Mouse (Mus musculus) thymus, postnatal 14 days (tissue): ENCODE measurements around the gene Tprn.

ENCODE experiments used
- DNase-seq: peaks from one replicate; pipeline ENCODE4 v3.0.0; 2021

Gene Tprn

GRCm38 (mm10) chr2:25266720-25267119 lies 4.3 kb downstream of the Tprn start:
- no peak for DNase-seq

DNA sequence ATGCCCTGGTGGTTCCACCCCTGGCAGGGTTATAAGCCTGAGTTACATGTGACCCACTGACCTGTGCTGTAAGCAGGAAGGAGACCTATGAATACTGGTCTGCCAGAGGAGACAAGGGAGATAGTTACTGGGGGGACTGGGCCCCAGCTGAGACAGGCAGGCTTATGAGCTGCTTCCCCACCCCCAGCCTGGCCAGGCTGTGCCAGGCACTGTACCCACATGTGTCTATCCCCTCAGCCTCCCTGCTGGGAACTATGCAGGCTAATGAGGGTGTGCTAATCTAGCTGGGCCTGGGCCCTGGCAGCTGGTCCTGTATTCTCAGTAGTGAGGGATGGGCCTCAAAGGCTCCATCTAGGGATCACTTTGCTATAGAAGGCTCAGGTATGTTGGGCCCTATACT lies 4.8 kb downstream of the Tprn start:
- no peak for DNase-seq

GRCm38 (mm10) chr2:25267746-25268309 lies 5.4 kb downstream of the Tprn start:
- DNase-seq, result no peak

- peak; percentile 97 for DNase-seq
Observed at GRCm38 (mm10) chr2:25271827-25272511, 9.6 kb downstream of the Tprn start, which contains the start of the genes Ssna1 and Anapc2. TSS of gene Ssna1 (minus strand) at chr2:25272438. TSS of gene Anapc2 (plus strand) at chr2:25272478.

- DNase-seq, result no peak
Observed at GRCm38 (mm10) chr2:25272515-25272914, 10.1 kb downstream of the Tprn start.

DNA sequence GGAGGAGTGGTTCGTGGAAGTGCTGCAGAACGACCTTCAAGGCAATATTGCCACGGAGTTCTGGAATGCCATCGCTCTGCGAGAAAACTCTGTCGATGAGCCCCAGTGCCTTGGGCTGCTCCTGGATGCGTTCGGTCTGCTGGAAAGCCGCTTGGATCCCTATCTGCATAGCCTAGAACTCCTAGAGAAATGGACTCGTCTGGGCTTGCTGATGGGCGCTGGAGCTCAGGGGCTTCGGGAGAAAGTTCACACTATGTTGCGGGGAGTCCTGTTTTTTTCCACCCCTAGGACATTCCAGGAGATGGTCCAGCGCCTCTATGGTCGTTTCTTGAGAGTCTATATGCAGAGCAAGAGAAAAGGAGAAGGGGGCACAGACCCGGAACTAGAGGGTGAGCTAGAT lies 10.6 kb downstream of the Tprn start:
- no peak for DNase-seq

DNA sequence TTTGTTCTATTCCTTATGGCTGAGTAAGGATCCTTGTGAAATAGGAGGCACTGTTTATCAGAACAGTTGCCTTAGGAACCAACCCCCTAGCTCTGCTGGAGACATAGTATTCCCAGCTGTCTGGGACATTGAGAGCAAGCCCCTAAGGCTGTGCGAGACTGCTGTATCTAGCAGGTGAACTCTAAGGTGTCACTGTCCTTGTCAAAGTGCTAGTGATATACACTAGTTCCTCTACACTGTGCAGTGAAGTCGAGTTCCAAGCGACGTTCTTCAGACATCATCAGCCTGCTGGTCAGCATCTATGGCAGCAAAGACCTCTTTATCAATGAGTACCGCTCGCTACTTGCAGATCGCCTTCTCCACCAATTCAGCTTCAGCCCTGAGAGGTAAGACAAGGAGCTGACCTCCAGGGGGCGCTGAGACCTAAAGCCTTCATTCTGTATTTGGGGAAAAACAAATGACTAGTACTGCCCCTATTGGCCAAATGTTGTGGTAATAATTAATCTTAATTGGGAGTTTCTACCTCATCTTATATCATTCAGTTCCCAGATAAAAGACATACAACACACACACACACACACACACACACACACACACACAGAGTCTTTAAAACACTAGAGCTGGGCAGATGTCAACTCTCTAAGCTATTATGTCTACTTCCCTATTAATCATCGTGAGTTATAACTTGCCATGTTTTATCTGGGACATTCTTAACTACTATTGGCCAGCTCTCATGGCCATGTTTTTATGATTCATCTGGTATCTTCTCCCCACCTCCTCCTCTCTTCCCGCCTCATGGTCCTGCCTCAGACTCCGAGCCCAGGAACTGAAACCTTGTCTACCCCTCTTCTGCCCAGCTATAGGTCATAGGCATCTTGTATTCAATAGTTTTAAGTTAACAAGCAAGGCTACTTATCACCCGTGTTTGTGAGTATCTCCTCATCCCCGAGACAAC lies 16.8 kb downstream of the Tprn start:
- peak; percentile 76 for DNase-seq

DNA sequence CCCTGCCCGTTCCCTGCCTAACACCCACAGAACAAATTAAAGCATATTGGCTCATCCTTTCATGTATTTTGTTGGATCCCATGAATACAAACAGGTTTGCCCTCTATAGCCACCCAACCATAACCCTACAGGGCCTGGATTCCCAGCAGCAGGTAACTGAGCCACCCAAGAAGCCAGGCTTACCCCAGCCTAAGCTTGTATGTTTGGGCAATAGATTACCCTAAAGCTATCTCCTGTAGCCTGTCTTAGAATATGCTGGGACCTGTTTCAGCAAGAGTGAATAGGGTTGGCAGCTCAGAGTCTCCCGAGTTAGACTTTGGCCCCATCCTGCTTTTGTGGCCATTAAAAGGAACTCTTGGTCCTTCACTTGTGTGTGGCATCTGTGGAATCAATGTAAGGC lies 23.1 kb downstream of the Tprn start:
- no peak for DNase-seq

DNA sequence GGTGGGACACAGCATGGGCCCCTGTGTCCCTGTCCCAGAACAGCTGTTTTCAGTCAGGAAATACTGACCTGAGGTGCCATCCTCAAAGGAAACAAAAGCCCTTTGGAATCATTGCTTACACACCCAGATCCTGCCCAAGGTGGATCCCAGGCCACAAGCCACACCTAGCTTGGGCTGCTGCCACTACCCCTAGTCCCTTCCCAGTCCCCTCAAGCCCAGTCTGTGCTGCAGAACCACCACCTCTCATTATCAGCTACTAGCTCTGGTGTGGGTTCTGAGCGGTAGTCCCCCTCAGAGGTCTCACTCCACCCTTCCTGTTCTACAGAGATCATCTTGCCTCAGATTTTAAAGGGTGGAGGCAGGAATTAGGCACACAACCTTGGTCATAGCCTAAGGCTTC lies 23.9 kb downstream of the Tprn start:
- DNase-seq, result no peak

GRCm38 (mm10) chr2:25286837-25287636 lies 24.6 kb downstream of the Tprn start:
- no peak for DNase-seq

DNA sequence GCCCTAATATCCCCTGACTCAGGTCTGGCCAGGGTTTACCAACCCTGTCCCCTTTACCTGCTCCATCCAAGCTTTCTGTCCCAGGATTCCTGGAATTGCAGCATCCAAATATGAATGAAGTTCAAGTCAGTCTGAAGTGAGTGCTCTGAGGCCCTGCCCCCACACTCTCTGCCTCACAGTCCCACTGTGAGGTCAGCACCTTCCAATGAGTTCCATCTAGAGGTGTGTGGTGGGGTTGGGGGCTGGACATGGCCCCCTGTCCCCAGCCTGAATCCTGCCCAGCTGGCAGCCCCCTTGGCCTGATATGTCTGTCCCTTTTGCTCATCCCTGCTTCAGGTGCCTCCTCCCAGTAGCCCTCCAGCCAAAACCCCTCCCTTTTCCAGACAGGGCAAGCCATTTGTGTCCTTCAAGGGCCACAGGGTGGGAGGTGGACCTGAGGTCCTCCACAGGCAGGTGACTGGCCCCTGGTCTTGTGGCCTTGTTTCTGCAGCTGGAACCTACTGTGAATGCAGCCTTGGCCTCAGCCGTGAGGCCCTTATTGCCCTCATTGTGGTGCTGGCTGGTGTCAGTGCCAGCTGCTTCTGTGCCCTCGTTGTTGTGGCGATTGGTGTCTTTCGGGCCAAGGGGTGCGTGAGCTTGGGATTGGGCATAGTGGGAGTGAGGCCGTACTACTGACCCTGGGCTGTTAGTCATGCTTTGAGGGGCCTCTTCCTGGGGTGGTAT lies 25.7 kb downstream of the Tprn start, which contains the start of gene Tmem210:
Tmem210 (plus strand) TSS at position 219 of the 723 bp plus-strand sequence.
- DNase-seq, result no peak

DNA sequence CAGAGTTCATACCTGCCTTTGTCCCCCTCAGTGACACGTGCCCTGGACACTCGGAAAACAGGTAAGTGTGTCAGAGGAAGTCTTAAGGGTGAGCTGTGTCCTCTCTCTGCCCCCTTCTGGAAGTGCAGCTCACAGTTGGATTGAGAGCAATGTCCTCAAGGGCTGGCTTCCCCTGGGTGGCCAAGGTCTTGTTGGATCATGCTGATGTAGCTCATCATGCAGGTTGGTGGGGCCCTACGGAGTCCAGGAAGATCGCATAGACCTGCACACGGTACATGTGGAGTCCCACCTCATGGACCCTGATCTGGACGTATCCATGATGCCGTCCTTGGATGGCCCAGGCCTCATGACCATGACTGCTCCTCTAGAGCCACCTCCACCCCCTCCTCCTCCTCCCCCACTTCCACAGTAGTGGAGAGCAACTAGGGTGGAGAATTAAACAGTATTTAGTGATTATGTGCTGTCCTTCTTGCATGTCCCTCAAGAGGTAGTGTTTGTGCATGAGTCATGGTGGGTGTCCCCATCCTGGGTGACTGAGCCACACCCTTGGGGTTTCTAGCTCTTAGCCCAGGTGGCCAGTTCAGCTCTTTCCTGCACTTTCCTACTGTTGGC lies 26.4 kb downstream of the Tprn start:
- no peak for DNase-seq

GRCm38 (mm10) chr2:25289651-25290050 lies 27.2 kb downstream of the Tprn start, which contains the start of gene Lrrc26:
TSS of gene Lrrc26 (plus strand) at chr2:25289915.
- no peak for DNase-seq

- no peak for DNase-seq
Observed at GRCm38 (mm10) chr2:25290101-25290815, 27.8 kb downstream of the Tprn start.

DNA sequence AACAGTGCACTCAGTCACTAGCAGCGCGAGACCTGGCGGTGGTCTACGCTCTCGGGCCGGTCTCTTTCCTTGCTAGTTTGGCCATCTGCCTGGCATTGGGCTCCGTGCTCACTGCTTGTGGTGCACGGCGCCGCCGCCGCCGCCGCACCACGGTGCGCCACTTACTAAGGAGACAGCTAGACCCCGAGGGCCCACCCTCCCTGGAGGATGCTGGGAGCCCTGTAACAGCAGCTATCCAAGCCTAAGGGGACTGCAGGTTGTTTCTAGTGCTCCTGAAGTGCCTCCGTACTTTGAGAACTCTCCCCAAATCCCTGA lies 28.4 kb downstream of the Tprn start:
- DNase-seq, result no peak

- DNase-seq, result no peak
Observed at GRCm38 (mm10) chr2:25291184-25292053, 29.0 kb downstream of the Tprn start.

- DNase-seq, result no peak
Observed at GRCm38 (mm10) chr2:25292054-25292544, 29.7 kb downstream of the Tprn start.

GRCm38 (mm10) chr2:25292856-25293255 lies 30.4 kb downstream of the Tprn start:
- peak; percentile 76 for DNase-seq

- DNase-seq, result no peak
Observed at GRCm38 (mm10) chr2:25293706-25294105, 31.3 kb downstream of the Tprn start.

DNA sequence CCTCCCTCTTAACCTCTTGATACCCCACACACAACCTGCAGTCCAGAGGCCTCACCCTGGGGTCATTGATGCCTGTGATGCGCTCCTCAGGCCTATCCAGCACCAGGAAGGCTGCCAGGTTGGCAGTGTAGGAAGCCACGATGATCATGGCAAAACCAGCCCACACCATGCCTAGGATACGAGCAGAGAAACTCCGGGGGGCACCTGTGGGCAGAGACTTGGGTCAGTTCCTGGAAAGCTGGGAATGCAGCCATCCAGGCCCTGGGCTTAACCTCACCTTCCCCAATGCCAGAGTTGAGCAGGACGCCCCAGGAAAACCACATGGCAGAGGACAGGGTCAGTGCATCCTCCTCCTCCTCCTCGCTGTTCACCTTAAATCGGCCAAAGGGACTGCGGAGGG lies 34.7 kb downstream of the Tprn start:
- DNase-seq, result no peak
